Mouse (Mus musculus) effector memory CD4-positive, alpha-beta T cell, adult 5 months (primary cell): ENCODE results near the gene AU021092. TPM values are rescaled to one million over a fixed set of nuclear protein-coding genes. Genes with fewer than 3 reads are reported as not detected.

Experiments used
- polyA plus RNA-seq: library from polyadenylated mRNA; unstranded; fragments of 100-300 nt; shearing (Covaris generic); gene quantifications from one replicate; pipeline ENCODE4 v1.2.1, GENCODE M21; 2017

The AU021092 gene
- not detected for polyA plus RNA-seq

DNA sequence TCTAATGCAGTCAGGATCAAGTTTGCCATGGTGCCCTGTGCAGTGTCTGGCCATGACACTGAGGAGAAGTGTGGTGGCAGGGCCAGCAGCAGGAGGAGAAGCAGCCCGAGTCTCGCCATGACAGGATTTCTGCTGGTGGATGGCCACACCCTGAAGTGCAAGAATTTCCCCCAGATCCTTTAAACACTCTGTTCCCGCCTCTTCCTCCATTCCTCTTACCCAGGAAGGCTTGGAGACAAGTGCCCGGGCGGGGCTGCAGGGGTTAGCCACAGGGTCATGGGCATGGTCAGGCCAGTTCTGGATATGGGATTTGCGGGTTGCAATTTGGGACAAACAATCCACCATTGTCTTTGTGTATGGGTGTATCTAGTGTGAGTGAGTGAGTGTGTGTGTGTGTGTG lies at the start of gene AU021092:
Gene AU021092, minus strand, starts transcription at position 160 of the 400 bp plus-strand sequence.

DNA sequence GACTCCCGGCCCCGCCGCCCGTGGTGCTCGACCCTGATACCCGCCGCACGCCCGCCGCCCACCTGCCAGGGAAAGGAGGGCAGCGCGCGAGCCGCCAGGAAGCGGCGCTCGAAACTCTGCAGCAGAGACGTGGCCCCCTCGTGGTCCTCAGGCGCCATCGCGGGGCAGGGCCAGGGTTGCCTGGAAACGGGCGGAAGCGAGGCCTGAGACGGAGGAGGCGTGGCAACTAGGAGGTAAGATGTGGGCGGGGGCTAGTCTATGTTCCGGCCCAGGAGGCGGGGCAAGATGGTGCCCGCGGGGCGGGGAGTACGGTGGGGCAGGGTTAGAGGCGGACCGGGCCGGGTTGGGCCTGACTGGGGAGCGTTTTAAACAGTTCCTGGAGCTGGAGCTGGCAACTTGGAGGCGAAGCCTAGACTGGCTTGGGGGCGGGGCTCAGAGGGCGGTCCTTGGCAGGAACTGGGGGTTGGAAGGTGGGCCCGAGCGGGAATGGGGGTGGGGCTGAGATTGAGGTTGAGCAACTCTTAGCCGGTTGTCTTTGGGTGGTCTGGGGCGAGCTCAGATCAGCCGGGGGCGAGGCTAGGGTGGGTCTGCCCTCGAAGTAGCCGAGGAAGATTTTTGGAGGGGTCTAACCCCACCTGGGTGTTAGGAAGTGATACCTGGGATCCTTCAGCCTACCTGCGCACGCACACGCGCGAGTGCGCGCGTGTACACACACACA lies 33.8 kb upstream of the AU021092 start, which contains the start of gene Eef2kmt:
Gene Eef2kmt, minus strand, starts transcription at position 205 of the 718 bp plus-strand sequence.

DNA sequence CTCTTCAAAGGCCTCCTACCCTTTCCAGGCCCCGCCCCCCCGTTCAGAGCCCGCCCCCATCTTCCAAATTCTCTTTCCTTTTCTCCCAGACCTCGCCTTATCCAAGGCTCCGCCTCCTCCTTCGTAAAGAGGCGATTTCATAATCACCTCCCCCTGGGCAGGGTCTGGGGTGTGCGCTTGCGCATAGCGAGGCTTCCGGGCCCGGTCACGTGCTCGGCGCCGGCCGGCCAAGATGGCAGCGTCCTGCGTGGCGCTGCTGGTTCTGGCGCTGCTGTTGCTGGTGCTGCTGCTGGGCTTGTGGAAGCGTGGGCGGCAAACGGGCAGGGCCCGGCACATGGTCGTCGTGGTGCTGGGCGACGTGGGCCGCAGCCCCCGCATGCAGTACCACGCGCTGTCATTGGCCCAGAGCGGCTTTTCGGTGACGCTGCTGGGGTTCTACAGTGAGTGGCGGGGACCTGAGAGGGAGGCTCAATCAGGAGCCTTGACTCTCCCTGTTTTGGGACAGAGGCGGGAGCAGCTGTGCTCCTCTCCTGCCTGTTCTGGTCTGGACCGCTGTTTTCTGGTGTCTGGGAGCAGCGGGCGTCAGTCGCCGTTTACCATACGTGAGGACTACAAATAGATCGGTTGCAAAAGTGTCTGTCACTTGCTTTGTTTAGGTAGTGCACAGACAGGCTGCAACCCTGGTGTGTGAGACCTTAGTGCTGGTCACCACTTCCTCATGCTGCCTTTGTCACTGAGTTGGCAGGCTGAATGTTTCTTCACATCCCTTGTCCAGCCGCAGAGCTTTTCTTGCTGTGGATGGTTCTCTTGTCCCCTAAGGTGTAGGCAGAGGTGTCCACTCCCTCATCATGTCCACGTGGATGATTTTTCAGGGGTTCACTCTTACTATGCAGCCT lies 11.6 kb upstream of the AU021092 start, which contains the start of gene Alg1:
Gene Alg1, plus strand, starts transcription at position 204 of the 896 bp plus-strand sequence.

DNA sequence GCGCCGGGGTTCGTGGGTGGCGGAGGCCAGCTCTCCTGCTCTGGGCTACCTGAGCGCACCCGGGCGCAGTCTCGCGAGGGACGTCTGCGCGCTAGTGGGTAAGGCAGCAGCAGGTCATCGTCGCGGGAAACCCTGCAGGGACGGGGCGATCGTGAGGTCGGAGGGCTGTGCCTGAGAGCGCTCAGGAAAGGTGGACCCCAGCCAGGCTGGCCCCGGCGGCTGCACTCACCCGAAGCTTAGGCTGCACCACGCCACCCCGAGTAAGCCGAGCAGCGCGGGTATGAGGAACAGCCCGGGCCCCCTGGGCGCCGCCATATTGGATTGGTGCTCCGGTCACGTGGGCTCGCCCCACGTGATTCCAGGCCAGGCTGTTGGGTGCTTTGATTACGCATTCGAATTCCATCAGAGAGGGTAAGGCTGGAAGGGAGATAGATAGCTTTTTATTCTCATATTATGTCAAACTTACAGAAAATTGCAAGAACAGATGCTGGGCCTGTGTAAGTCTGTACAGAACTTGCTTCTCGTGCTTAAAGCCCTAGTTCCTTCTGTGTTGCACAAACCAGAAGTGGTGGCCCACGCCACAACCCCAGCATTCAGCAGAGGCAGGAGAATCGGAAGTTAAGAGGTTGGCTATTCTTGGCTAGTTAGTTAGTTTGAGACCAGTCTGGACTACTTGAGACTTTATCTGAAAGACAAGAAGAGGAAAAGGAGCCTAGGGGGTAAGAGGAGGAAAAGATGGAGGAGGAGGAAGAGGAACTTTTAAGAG lies 18.2 kb downstream of the AU021092 start, which contains the start of gene Nagpa:
Gene Nagpa, minus strand, starts transcription at position 345 of the 766 bp plus-strand sequence.

Other genes with a start within 250 kb of the AU021092 start
- not detected for gene Sept12, start 224.4 kb downstream of the AU021092 start, polyA plus RNA-seq
- gene Smim22, start 215.0 kb downstream of the AU021092 start, polyA plus RNA-seq: not detected
- 15.3 TPM for gene Rogdi, start 208.7 kb downstream of the AU021092 start, polyA plus RNA-seq
- gene Glyr1, start 172.4 kb downstream of the AU021092 start, polyA plus RNA-seq: 122 TPM
- 78.4 TPM for gene Ubn1, start 172.2 kb downstream of the AU021092 start, polyA plus RNA-seq
- 0.15 TPM for gene Ppl, start 89.9 kb downstream of the AU021092 start, polyA plus RNA-seq
- gene Sec14l5, start 75.2 kb downstream of the AU021092 start, polyA plus RNA-seq: not detected
- 26.1 TPM for gene Nagpa, start 18.3 kb downstream of the AU021092 start, polyA plus RNA-seq
- 40.8 TPM for gene Alg1, start 11.3 kb upstream of the AU021092 start, polyA plus RNA-seq
- 25.8 TPM for gene Eef2kmt, start 33.7 kb upstream of the AU021092 start, polyA plus RNA-seq